Mouse (Mus musculus) lung, adult 2 months (tissue): Measurements from ENCODE around the gene Dyrk3.

Experiments used
- CTCF ChIP-seq: fragments of 200-500 bp; IDR thresholded peaks from 2 replicates; pipeline ENCODE4 v1.5.1; 2011; ENCODE audit warnings: mild to moderate bottlenecking, low read length, control low read depth; ENCODE audit not compliant: insufficient read depth
- POLR2A ChIP-seq: fragments of 200-500 bp; IDR thresholded peaks from 2 replicates; pipeline ENCODE4 v1.6.1; 2011; ENCODE audit warnings: low read depth, mild to moderate bottlenecking, control low read depth, low read length, borderline replicate concordance; ENCODE audit errors: extremely low read depth

- no peak for TF ChIP-seq POLR2A
- TF ChIP-seq CTCF = no peak
Observed at GRCm38 (mm10) chr1:131178083-131178482, 39.9 kb upstream of the Dyrk3 start.
